Mouse (Mus musculus): ENCODE measurements around the gene Zfp715. TPM values are rescaled to one million over a fixed set of nuclear protein-coding genes. Genes with fewer than 3 reads are reported as not detected.
A peak's percentile ranks its signal among the peaks of the same experiment; 100 is the strongest.
"Not testable (repeated sequence)": the region's sequence is repeated elsewhere in the genome, so short reads cannot be mapped to it uniquely, and the experiment has no call there.

Gene Zfp715
- 10 to 100 TPM; 20.0 to 21.5 TPM for total RNA-seq (2021)
- long read RNA-seq, experiment 1, full-length matches to known transcripts, result 7 of 18 reads
- long read RNA-seq, experiment 1, partial matches to known transcripts, result 0 of 18 reads
- long read RNA-seq, experiment 1, other reads (novel, unspliced or antisense), result 11 of 18 reads
- long read RNA-seq, experiment 2, full-length matches to known transcripts, result 10 of 35 reads
- long read RNA-seq, experiment 2, partial matches to known transcripts, result 1 of 35 reads
- long read RNA-seq, experiment 2, other reads (novel, unspliced or antisense), result 24 of 35 reads

GRCm38 (mm10) chr7:43313013-43313428, at the start of gene Zfp715:
Gene Zfp715 (minus strand): TSS chr7:43313294.
- DNase-seq (ENCODE audit: low spot score in 2 of 2), result peak; percentile 74 to 89

DNA sequence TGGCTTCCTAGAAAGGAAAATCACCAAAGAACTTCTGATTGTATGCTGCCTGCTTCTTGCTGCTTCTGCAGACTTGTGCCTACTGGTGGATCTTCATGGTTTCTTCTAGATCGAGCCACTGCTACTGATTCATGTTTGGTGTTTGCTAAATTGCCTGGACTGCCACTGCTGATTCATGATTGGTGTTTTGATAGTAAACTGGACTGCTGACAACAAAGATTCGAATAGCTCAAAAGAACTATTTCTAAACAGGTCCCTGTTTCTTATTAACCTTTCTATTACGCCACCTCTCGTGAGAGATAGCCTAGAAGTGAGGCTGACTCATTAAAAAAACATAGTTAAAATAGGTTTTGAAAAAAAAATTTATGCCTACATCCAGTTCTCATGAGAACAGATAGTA, 48.9 kb upstream of the Zfp715 start:
- DNase-seq (ENCODE audit: low spot score in 2 of 2), result no peak

DNA sequence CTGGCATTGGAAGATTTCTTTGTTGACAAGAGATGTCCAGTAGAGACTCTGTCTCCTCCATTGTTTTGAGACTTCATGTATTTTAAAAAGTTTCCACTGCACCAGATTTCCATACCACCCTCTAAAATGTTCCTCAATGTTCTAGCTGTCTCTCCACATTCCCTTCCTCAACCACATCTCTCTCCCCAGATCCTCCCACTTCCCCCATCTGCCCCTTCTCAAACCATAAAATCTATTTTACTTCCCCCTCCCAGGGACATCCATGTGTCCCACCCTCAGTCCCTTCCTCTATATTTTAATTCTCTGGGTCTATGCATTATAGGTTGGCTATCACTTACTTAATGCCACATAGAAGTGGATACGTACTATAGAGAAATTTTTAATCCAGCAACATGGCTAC, 48.3 kb upstream of the Zfp715 start:
- DNase-seq (ENCODE audit: low spot score in 2 of 2), result no peak

GRCm38 (mm10) chr7:43358556-43358955, 45.5 kb upstream of the Zfp715 start:
- no peak for DNase-seq (ENCODE audit: low spot score in 2 of 2)

- no peak for DNase-seq (ENCODE audit: low spot score in 2 of 2)
Measured at GRCm38 (mm10) chr7:43354893-43355835, 42.1 kb upstream of the Zfp715 start.

- DNase-seq (ENCODE audit: low spot score in 2 of 2), result no peak
Measured at GRCm38 (mm10) chr7:43353758-43354157, 40.7 kb upstream of the Zfp715 start.

GRCm38 (mm10) chr7:43353118-43353517, 40.0 kb upstream of the Zfp715 start:
- DNase-seq (ENCODE audit: low spot score in 2 of 2), result no peak

DNA sequence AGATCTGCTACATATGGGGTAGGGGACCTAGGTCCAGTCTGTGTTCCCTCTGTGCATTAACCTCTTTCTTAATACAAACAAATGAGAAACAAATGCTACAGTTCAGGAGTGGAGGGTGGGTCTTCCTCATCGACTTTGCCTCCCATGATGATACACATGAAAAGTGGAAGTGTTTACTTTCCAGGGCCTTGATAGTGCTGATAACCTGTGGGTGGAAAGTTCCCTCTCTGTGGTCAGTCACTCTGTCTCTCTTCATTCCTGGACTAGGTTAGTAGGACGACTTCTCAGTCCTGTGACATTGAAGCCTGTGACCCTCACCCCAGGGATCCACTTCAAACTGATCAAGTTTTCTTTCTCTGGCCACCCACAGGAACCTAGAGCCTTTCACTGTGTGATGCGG, 38.1 kb upstream of the Zfp715 start, which contains the start of gene Siglecf:
Gene Siglecf, plus strand, starts transcription at position 188 of the 400 bp plus-strand sequence.
- DNase-seq (ENCODE audit: low spot score in 2 of 2), result no peak

DNA sequence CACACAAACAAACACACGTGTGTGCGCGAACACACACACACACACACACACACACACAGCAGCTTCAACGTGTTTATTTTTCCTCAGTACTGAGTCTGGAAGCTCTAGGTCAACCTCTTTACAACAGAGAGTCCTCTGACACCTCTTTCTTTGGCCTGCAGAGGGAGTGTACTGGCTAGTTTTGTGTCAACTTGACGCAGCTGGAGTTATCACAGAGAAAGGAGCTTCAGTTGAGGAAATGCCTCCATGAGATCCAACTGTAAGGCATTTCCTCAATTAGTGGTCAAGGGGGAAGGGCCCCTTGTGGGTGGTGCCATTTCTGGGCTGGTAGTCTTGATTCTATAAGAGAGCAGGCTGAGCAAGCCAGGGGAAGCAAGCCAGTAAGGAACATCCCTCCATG, 36.5 kb upstream of the Zfp715 start:
- DNase-seq (ENCODE audit: low spot score in 2 of 2), result not testable (repeated sequence)

GRCm38 (mm10) chr7:43346571-43346970, 33.5 kb upstream of the Zfp715 start:
- no peak for DNase-seq (ENCODE audit: low spot score in 2 of 2)

GRCm38 (mm10) chr7:43346148-43346547, 33.1 kb upstream of the Zfp715 start:
- DNase-seq (ENCODE audit: low spot score in 2 of 2), result no peak

- DNase-seq (ENCODE audit: low spot score in 2 of 2), result no peak
Measured at GRCm38 (mm10) chr7:43344491-43344890, 31.4 kb upstream of the Zfp715 start.

DNA sequence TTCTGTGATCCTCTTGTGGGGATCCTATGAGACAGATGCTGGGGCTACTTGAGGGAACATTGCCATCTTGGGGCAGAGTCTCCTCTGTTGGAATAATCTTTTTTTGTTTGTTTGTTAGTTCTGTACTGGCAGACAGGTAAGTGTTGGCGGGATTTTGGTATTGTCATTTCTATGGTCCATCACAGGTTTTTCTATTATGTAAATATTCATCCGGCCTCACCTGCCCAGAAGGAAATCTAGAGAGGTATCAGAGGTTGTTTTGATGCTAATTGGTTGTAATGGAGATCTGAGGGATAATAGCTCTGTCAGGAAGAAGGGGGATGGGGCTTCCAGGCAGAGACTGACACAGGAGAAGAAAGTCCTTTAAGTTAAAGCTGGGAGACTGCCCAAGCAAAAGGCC, 30.9 kb upstream of the Zfp715 start:
- no peak for DNase-seq (ENCODE audit: low spot score in 2 of 2)

- DNase-seq (ENCODE audit: low spot score in 2 of 2), result no peak
Measured at GRCm38 (mm10) chr7:43343191-43343590, 30.1 kb upstream of the Zfp715 start.

- no peak for DNase-seq (ENCODE audit: low spot score in 2 of 2)
Measured at GRCm38 (mm10) chr7:43340771-43341170, 27.7 kb upstream of the Zfp715 start.

GRCm38 (mm10) chr7:43333899-43334298, 20.8 kb upstream of the Zfp715 start:
- no peak for DNase-seq (ENCODE audit: low spot score in 2 of 2)

- no peak for DNase-seq (ENCODE audit: low spot score in 2 of 2)
Measured at GRCm38 (mm10) chr7:43333203-43333602, 20.1 kb upstream of the Zfp715 start.

- DNase-seq (ENCODE audit: low spot score in 2 of 2), result no peak
Measured at GRCm38 (mm10) chr7:43328101-43328500, 15.0 kb upstream of the Zfp715 start.

DNA sequence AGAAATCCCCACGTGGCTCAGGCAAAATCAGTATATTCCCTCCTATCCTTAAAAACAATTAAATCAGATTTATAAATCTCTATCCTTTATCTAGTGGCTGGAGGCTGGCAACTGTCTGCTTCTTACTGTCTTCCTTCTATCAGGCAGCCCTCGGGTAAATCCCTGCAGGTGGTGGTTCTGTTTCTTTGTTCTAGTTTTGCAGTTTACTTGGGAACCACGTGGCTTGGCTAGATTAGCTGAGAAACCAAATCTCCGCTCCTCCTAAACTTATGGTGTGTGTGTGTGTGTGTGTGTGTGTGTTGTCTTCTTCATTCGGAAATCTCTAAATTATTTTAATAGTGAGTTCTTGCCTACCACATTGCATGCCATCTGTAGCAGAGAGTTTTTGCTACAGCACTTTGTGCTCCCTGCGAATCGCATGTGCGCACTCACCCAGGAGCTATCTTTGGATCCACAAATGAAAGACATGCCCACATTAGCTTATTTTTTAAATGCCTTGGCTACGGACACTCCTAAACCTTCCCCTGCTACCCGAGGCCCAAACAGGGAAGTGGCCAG, 13.2 kb upstream of the Zfp715 start:
- DNase-seq (ENCODE audit: low spot score in 2 of 2), result no peak

GRCm38 (mm10) chr7:43312386-43313012, 595 bp downstream of the Zfp715 start:
- no peak for DNase-seq (ENCODE audit: low spot score in 2 of 2)

- no peak for DNase-seq (ENCODE audit: low spot score in 2 of 2)
Measured at GRCm38 (mm10) chr7:43311632-43312031, 1.5 kb downstream of the Zfp715 start.
